Mouse (Mus musculus): ENCODE data around the gene Tut4.
A peak's percentile ranks its signal among the peaks of the same experiment; 100 is the strongest.

DNA sequence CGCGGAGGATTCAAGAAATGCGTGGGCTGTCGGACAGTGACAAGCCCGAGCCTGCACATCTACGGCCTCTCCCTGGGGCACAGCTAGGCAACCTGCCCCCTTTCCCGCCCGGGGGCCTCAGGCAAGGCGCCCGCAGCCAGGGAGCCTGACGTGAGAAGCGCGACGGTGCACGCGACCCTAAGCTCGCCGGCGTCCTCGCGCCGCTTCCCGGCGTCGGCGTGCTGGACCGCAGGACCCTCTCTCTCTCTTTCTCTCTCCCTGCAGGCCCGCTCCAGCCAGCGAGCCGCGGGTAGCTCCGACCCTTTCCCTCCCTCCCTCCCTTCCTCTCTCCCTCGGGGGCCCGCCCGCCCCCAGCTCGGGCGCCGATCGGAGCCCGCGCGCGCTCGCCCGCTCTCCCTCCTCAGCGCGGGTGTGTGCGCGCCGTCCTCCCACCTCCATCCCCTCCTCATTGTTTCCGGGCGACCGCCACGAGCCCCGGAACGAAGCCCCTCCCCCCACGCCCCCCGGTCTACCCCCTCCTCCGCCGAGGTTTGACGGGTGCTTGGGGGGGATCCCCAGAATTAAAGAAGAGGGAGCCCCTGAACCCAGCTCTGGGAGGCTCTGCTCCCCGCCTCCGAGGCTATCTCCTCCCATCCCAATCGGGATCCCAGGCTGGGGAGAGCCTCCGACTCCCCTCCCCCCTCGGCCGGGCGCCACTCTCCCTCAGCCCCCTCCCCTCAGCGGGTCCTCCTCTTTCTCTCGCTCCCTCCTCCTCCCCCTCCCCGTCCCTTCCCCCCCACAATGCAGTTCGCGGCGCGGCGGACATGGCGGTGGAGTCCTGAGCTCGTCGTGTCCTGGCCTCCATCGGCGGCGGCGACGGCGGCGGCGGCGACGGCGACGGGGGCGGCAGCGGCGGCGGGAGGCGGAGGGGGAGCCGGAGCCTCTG is at the start of gene Tut4:
- TF ChIP-seq POLR2A (IDR thresholded peaks at IDR 0.05; ENCODE audit: insufficient read depth, low read depth, low read length) (peak; percentile 48), CTCF (IDR thresholded peaks at IDR 0.05; ENCODE audit: insufficient read depth, low read depth, low read length) (no peak)
